Mouse (Mus musculus) hindbrain, embryonic 15.5 days (tissue): ENCODE measurements around the gene Cfap161. TPM values are rescaled to one million over a fixed set of nuclear protein-coding genes. Genes with fewer than 3 reads are reported as not detected.

Source experiments
- ATAC-seq: fragments of 200-750 bp; cut with Nextera tagmentation; 2 replicates; pipeline ENCODE4 v1.8.0; 2017; ENCODE audit warnings: low read depth, moderate number of reproducible peaks, moderate TSS enrichment; ENCODE audit not compliant: low FRiP score
- H3K27ac ChIP-seq: fragments of 300-500 bp; sonication (generic); replicated peaks from 2 replicates; pipeline ENCODE4 v1.5.1; 2015; ENCODE audit warnings: mild to moderate bottlenecking, inconsistent platforms
- H3K27me3 ChIP-seq: fragments of 300-500 bp; sonication (generic); 2 replicates; pipeline ENCODE4 v1.6.1; 2015; ENCODE audit warnings: control low read depth, inconsistent platforms
- H3K36me3 ChIP-seq: fragments of 300-500 bp; sonication (generic); 2 replicates; pipeline ENCODE4 v1.6.1; 2015; ENCODE audit warnings: control low read depth, inconsistent platforms
- H3K4me1 ChIP-seq: fragments of 300-500 bp; sonication (generic); replicated peaks from 2 replicates; pipeline ENCODE4 v1.6.1; 2015; ENCODE audit warnings: control low read depth, inconsistent platforms
- H3K4me2 ChIP-seq: fragments of 300-500 bp; sonication (generic); 2 replicates; pipeline ENCODE4 v1.6.1; 2015; ENCODE audit warnings: moderate library complexity, mild to moderate bottlenecking, inconsistent platforms
- H3K4me3 ChIP-seq: fragments of 300-500 bp; sonication (generic); 2 replicates; pipeline ENCODE4 v1.5.1; 2015; ENCODE audit warnings: mild to moderate bottlenecking, inconsistent platforms
- H3K9ac ChIP-seq: fragments of 300-500 bp; sonication (generic); 2 replicates; pipeline ENCODE4 v1.6.1; 2015; ENCODE audit warnings: inconsistent platforms
- H3K9me3 ChIP-seq: fragments of 300-500 bp; sonication (generic); 2 replicates; pipeline ENCODE4 v1.6.1; 2016; ENCODE audit warnings: control low read depth, inconsistent platforms
- WGBS: fragments of 180-500 bp; shearing (Covaris S2); methylation state at CpG from one replicate; pipeline ENCODE4 v1.1.7; 2015; 5-methylcytosine and 5-hydroxymethylcytosine counted together
- polyA plus RNA-seq: library from polyadenylated mRNA; unstranded; fragments of >200 nt; fragmentation: Nextera tagmentation; extraction: Ambion mirVana; gene quantifications from 2 replicates; pipeline ENCODE4 v1.2.1, GENCODE M21; 2015

The Cfap161 gene
- polyA plus RNA-seq, 1 experiment from 2014 or later = 2.2 TPM

DNA sequence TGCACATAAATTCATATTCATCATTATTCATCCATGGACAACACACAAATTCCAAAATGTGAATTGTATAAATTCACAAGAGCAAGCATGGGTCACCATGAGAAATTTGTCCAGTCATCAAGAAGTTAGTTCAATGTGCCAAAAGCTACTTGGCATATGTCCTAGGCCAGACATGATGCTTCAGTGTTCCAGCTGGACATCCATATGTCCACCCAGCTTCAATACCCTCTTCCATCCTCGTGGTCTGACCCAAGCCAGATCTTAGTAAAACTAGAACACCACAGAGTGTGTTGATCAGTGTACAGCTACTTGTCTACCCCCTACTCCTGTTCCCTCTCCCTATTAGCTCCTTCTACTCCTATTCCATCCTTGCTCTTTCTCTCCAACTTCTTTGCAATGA lies 43.6 kb downstream of the Cfap161 start:
- H3K4me2 ChIP-seq = no peak overlapping the region
- H3K27ac ChIP-seq = no peak overlapping the region
- H3K36me3 ChIP-seq = no peaks in the 10 kb centered on the region
- 70% methylated on average over 1 of the region's 1 CpGs for WGBS
- no peaks in the 10 kb centered on the region for H3K9me3 ChIP-seq
- ATAC-seq = no peak
- no peak overlapping the region for H3K9ac ChIP-seq
- H3K4me1 ChIP-seq = no peaks in the 10 kb centered on the region
- no peak overlapping the region for H3K4me3 ChIP-seq
- no peaks in the 10 kb centered on the region for H3K27me3 ChIP-seq

DNA sequence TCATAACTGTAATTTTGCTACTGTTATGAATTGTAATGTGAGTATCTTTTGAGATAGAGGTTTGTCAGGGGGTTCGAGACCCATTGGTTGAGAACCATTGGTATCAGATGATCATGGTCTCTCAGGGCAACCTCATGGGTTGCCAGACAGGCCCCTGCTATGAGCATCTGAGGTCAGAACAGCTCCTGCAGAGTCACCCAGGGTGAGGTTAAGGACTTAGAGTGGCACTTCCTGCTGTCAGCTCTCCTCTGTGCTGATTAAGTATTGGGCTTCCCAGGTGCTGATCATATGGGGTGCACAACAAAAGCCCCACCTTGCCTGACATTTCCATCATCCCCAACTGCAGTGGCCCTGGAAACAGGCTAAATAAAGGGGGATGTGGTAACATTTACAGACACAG lies 46.3 kb downstream of the Cfap161 start:
- H3K36me3 ChIP-seq = no peaks in the 10 kb centered on the region
- 77% methylated on average over 1 of the region's 1 CpGs for WGBS
- no peak overlapping the region for H3K4me3 ChIP-seq
- H3K27ac ChIP-seq = no peak overlapping the region
- H3K4me1 ChIP-seq = peaks cover 11% of the 10 kb centered on the region; the same call in 1 of the 2 replicates
- H3K27me3 ChIP-seq = no peaks in the 10 kb centered on the region
- H3K4me2 ChIP-seq = no peak overlapping the region
- no peak for ATAC-seq
- no peak overlapping the region for H3K9ac ChIP-seq
- no peaks in the 10 kb centered on the region for H3K9me3 ChIP-seq

DNA sequence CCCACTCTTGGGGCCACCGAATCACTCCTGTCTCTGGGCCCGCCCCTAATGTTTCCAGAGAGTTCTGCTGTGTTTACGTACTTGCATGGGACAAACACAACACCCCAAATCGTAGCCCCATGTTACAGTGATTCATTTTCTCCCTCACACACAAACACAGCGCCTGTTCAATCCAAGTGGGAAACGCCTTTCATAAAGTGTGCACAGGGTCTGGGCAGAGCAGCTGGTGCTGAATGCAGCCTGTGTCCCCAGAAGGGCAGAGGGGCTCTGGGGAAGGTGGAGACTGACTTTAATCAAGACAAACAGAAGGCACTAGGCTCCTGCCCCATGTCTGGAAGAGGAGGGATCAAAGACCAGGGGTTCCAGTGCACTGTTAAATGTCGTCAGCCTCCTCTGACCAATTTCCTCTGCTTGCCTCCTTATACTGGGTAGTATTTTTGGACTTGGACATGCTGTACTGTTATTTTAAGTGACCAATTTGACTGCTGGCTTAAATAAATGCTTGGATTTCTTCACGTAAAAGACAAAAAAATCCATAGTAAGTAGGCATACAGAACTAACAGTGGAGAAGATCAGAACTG lies 48.5 kb downstream of the Cfap161 start:
- Histone ChIP-seq H3K27me3 (no peaks in the 10 kb centered on the region), H3K4me1 (peaks cover 11% of the 10 kb centered on the region; the same call in 1 of the 2 replicates), H3K9ac (no peak overlapping the region), H3K9me3 (no peaks in the 10 kb centered on the region), H3K36me3 (no peaks in the 10 kb centered on the region), H3K4me2 (no peak overlapping the region), H3K4me3 (no peak overlapping the region), H3K27ac (no peak overlapping the region)
- ATAC-seq = no peak
- WGBS = 50% methylated on average over 8 of the region's 8 CpGs

DNA sequence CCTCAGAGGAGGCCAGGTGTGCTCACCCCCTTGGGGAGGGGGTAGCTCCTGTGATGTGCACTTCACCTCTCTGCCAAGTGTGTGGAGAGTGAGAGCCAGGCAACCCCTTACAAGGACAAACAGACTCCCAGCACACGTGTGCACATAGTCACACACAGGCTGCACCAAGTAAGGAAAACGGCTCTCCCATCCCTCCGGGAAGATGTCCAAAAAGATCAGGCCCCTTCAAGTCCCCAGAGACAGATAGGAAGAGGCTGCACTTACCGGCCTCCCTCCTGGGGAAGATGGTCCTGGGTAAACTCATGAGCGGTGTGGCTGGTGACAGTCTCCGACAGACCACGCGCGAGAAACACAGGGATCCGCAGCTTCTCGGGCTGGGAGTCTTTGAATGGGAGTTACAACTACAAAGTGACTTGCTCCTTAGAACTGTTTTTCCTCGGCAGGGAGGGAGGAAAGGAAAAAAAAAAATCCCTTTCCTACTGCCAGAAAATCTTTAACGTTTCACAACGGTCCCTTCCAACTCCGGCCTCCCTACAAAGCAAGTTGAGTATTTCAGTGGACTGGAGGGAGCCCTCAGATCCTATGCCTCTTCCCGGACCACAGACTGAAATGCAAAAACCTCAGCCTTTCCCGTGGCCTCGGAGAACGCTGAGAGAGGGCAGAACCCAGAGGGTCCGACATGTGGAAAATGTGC lies 49.1 kb downstream of the Cfap161 start, which contains the start of gene Il16:
Gene Il16, minus strand, starts transcription at position 314 of the 694 bp plus-strand sequence.
- no peak within 1 kb of the TSS for H3K4me3 ChIP-seq
- H3K9ac ChIP-seq = no peak within 1 kb of the TSS
- WGBS = 50% methylated on average over 20 of the region's 20 CpGs
- H3K9me3 ChIP-seq = no peaks in the 10 kb centered on the region
- ATAC-seq = peak; percentile 61; the same call in 1 of the 2 replicates
- H3K36me3 ChIP-seq = no peaks in the 10 kb centered on the region
- peak within 1 kb of the TSS; percentile 9; the same call in 1 of the 2 replicates for H3K4me2 ChIP-seq
- no peak within 1 kb of the TSS for H3K27ac ChIP-seq
- H3K27me3 ChIP-seq = no peaks in the 10 kb centered on the region
- H3K4me1 ChIP-seq = peaks cover 11% of the 10 kb centered on the region; the same call in 1 of the 2 replicates

DNA sequence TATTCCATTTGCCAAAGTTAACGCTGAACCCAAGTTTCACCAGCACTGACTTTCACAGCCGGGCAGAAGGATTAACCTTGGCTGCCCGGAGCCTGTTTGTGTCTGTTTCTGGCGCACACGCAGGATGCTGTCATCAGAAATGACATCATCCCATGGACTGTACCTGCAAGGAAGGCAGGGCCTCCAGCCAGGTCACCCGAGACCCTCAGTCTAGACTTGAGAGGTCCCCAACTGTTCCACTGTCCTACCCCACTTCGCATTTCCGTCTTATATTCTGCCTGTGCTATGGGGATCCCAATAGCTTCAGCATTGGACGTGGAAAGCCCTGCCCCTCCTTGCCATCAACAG lies 49.6 kb downstream of the Cfap161 start:
- H3K9ac ChIP-seq = no peak overlapping the region
- H3K36me3 ChIP-seq = no peaks in the 10 kb centered on the region
- H3K4me1 ChIP-seq = peaks cover 11% of the 10 kb centered on the region; the same call in 1 of the 2 replicates
- H3K9me3 ChIP-seq = no peaks in the 10 kb centered on the region
- ATAC-seq = peak; percentile 31; the same call in 1 of the 2 replicates
- H3K4me2 ChIP-seq = 0 out of 2 replicates have a peak overlapping the region, but pooled peaks have one; percentile 9
- no peak overlapping the region for H3K4me3 ChIP-seq
- H3K27ac ChIP-seq = no peak overlapping the region
- WGBS = 81% methylated on average over 9 of the region's 9 CpGs
- H3K27me3 ChIP-seq = no peaks in the 10 kb centered on the region

DNA sequence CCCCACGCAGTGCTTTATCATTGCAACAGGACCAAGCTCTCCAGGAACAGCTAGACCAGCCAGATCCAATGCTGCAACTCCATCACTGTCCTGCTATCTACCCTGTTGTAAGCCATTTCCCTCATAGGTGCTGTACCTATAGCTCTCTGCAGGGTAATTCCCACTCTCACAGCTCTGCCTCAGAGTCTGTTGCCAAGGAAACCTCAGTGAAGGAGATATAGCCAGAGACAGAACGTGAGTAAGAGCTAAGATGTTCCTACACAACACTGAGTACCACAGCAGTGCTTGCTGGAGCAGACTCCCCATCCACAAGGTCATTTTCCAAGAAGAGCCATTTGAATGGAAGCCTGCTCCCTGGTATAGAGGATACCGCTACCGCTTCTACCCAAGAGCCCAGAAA lies 50.4 kb downstream of the Cfap161 start:
- H3K27ac ChIP-seq = no peak overlapping the region
- ATAC-seq = peak; percentile 72

DNA sequence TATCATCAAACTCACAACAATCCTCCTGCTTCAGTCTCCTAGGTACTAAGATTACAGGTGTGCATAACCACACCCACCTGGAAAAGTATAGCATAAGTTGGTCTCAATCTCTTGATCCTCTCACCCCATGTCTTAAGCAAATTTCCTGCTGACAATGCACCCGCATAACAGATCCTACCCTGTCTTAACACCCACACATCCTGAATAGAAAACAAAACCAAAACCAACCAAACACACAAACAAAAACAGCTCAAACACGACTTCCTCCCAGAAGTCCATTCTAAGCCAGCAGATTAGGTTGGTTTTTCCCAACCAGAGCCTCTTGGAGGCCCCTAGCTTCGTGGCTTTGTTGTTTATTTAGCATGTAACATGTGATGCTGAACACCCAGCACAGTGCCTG lies 52.0 kb downstream of the Cfap161 start:
- Histone ChIP-seq H3K9ac (no peak overlapping the region), H3K9me3 (no peaks in the 10 kb centered on the region), H3K27me3 (no peaks in the 10 kb centered on the region), H3K4me1 (peaks cover 11% of the 10 kb centered on the region; the same call in 1 of the 2 replicates), H3K27ac (no peak overlapping the region), H3K4me3 (no peak overlapping the region), H3K4me2 (no peak overlapping the region), H3K36me3 (no peaks in the 10 kb centered on the region)
- WGBS = 56% methylated on average over 3 of the region's 3 CpGs
- ATAC-seq = no peak

More for the DNA sequence above, 50.4 kb downstream of the Cfap161 start:
- H3K36me3 ChIP-seq = no peaks in the 10 kb centered on the region
- H3K4me1 ChIP-seq = peaks cover 11% of the 10 kb centered on the region; the same call in 1 of the 2 replicates
- no peak overlapping the region for H3K9ac ChIP-seq
- no peaks in the 10 kb centered on the region for H3K9me3 ChIP-seq
- H3K4me3 ChIP-seq = no peak overlapping the region
- H3K4me2 ChIP-seq = no peak overlapping the region
- 80% methylated on average over 4 of the region's 4 CpGs for WGBS
- no peaks in the 10 kb centered on the region for H3K27me3 ChIP-seq

DNA sequence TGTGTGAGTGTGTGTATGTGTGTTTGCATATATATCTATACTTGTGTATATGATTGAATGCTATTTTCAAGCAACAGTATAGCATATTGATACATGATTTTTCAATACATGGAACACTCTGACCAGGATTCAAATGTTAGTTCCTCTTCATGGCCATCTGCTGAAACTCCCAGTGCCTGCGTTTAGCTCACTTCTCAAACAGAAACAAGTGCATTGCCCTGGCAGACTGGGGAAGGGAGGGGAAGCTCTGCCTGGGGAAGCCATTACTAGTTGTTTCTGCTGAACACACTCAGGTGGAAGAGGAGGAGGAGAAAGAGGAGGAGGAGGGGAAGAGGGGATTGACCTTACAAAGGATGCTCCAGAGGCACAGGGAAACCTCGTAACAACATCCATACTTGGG lies 52.7 kb downstream of the Cfap161 start:
- Histone ChIP-seq H3K27me3 (no peaks in the 10 kb centered on the region), H3K4me2 (no peak overlapping the region), H3K9me3 (no peaks in the 10 kb centered on the region), H3K4me1 (peaks cover 11% of the 10 kb centered on the region; the same call in 1 of the 2 replicates), H3K9ac (no peak overlapping the region), H3K4me3 (no peak overlapping the region), H3K36me3 (no peaks in the 10 kb centered on the region), H3K27ac (no peak overlapping the region)
- WGBS = 91% methylated on average over 2 of the region's 2 CpGs
- ATAC-seq = no peak

DNA sequence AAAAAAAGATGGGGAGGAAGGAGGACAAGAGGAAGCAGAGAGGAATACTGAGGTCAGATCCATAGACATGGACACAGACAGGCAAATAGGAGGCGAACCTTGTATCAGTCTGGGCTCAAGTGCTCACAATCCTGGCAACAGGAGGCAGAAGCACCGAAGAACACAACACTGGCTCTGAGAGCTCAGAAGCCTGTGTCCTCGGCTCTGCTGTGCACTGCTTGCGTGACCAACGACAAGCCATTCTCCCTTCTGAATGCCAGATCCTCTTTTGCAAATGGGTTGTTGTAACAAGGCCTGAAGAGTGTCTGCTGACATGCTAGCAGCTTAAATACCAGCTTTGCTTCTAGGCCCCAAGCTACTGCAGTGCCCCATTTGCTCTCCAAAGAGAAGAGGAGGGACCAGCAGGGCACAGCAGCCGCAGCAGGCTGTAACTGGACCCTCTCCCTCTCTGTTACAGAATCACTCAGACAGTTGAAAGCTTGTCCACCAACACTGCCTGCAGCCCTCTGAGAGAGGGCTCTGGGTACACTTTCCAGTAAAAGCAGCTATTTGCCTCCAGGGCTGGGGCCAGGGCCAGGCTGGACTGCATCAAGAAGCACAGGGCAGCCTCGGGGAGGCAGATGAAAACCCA lies 54.9 kb downstream of the Cfap161 start:
- no peaks in the 10 kb centered on the region for H3K27me3 ChIP-seq
- 50% methylated on average over 7 of the region's 7 CpGs for WGBS
- H3K4me1 ChIP-seq = peaks cover 6% of the 10 kb centered on the region; the same call in 1 of the 2 replicates
- H3K36me3 ChIP-seq = no peaks in the 10 kb centered on the region
- H3K27ac ChIP-seq = no peak overlapping the region
- no peaks in the 10 kb centered on the region for H3K9me3 ChIP-seq
- H3K4me2 ChIP-seq = no peak overlapping the region
- ATAC-seq = no peak
- no peak overlapping the region for H3K4me3 ChIP-seq
- no peak overlapping the region for H3K9ac ChIP-seq

DNA sequence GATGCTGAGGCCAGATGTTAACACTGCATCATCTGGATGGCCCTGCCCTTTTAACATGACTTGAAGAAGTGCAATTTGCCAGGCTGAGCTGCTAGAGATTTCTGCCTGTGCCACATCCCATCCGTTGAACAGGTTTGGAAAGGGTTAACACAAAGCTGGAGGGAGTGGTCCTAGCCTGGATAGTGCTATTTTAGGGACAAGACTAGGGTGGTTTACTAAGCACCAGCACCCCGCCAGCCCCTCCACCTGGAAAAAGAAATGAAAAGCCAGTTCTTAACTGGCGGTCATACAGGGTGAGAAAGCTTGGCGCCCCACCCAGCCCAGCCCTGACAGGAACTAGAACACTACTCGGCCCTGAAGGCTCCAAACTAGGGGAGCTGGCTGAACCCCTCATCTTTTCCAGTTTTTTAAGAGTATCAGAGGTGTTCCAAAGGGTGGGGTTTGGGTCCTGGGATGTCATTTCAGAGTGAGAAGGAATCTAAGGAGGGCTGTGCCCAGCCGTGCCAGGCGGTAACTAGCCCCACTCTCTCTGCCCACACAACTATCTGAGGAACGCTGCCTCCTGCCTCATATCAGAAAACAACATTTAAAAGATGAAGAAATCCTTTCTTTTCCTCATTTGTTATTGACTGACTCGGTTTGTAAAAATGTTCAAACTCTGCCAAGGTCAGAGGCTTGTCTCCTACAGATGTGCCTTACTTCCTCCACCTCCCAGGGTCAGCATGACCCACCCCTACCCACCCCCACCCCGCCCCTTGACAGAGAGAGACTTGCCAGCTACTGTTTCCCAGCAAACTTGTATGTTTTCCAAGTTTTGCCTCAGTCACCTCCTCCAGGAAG lies 55.8 kb downstream of the Cfap161 start:
- Histone ChIP-seq H3K9me3 (no peaks in the 10 kb centered on the region), H3K36me3 (no peaks in the 10 kb centered on the region), H3K4me2 (no peak overlapping the region), H3K27me3 (no peaks in the 10 kb centered on the region), H3K27ac (no peak overlapping the region), H3K4me3 (no peak overlapping the region), H3K4me1 (no peaks in the 10 kb centered on the region), H3K9ac (no peak overlapping the region)
- WGBS = 83% methylated on average over 10 of the region's 10 CpGs
- no peak for ATAC-seq

DNA sequence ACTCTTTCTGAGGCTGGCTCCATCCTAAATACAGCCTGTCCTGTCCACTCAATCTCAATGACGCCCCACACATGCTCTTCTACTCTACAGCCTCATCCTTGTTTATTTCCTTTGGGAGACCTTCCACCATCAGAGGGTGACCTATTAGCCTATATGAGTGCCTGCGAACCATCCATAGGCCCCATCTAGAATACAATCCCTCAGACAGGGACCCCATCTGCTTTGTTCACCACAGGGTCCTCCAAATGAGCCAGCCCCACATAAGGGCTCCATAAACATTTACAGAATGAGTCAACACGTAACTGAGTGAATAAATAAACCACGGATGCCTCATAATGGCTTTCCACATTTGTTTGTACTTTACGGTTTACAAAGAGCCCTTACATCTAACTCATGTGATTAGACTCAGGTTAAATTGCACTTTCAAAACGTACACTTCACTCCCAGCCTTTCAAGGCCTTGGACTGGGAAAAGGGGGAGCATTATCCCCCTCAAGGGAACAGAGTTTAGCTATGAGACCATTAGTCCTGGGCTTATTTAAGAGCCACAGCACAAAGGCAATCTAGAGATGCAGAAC lies 56.7 kb downstream of the Cfap161 start:
- ATAC-seq = no peak
- no peaks in the 10 kb centered on the region for H3K9me3 ChIP-seq
- WGBS = 62% methylated on average over 6 of the region's 6 CpGs
- no peak overlapping the region for H3K4me2 ChIP-seq
- no peaks in the 10 kb centered on the region for H3K36me3 ChIP-seq
- H3K4me1 ChIP-seq = no peaks in the 10 kb centered on the region
- H3K9ac ChIP-seq = no peak overlapping the region
- no peaks in the 10 kb centered on the region for H3K27me3 ChIP-seq
- no peak overlapping the region for H3K4me3 ChIP-seq
- H3K27ac ChIP-seq = no peak overlapping the region
